13 mouse cellular contexts compared by ENCODE assay signal in genomic region chr17:75472379-75472778, GRCm38 (mm10). TPM values are rescaled to one million over a fixed set of nuclear protein-coding genes. Genes with fewer than 3 reads are reported as not detected.
A peak's percentile ranks its signal among the peaks of the same experiment; 100 is the strongest.
DNase-seq lines count a peak whose midpoint lies in the region; TF ChIP-seq lines count a peak whose summit lies in the region.
"Had no signal": no experiment of that assay in that cellular context is flagged by ENCODE, and none has a peak within 500 bp of the region (broad histone marks: within the 10 kb centered on the region; RNA-seq: fewer than 3 reads in every experiment).

No protein-coding gene starts in this region.

- TF ChIP-seq EP300 in heart, adult 2 months (IDR thresholded peaks at IDR 0.05; ENCODE audit: insufficient read depth, low read depth, low read length), result no peak

- H3K4me3 ChIP-seq in heart, adult 2 months, result no peak overlapping the region
- H3K4me3 ChIP-seq: embryonic facial prominence, embryonic 15.5 days; midbrain, embryonic 15.5 days had no signal

- H3K27me3 ChIP-seq in heart, adult 2 months (ENCODE audit: control insufficient read depth, insufficient read depth, low read length), result no peaks in the 10 kb centered on the region
- H3K27me3 ChIP-seq: embryonic facial prominence, embryonic 15.5 days; midbrain, embryonic 15.5 days had no signal

- H3K36me3 ChIP-seq in heart, adult 2 months (ENCODE audit: control insufficient read depth, insufficient read depth, low read length), result peaks cover 20% of the 10 kb centered on the region
- H3K36me3 ChIP-seq: embryonic facial prominence, embryonic 15.5 days; midbrain, embryonic 15.5 days had no signal

- no peak overlapping the region for H3K9ac ChIP-seq in heart, adult 2 months (ENCODE audit: low read depth, low read length)
- H3K9ac ChIP-seq: embryonic facial prominence, embryonic 15.5 days; midbrain, embryonic 15.5 days had no signal

- intact Hi-C loops in heart, adult 2 months (cut with DNase I), result loop anchor here (5.0 kb wide), 1 partner anchor 50 kb away; no protein-coding TSS in a partner anchor
- intact Hi-C loops in heart, postnatal 25 days (cut with DNase I), result no loop called here

- DNase-seq in heart, adult 2 months, result peak in 1 of 2 experiments; percentile 45
- no peak for DNase-seq in heart, postnatal 25 days (ENCODE audit: low spot score)
- peak; percentile 43 for DNase-seq in 3T3-L1 (ENCODE audit: low read depth, low spot score)
- peak; percentile 22 for DNase-seq in brain, embryonic 18.5 days (ENCODE audit: low read depth, low spot score)
- DNase-seq in heart, postnatal 4 days, result peak; percentile 29
- DNase-seq in T-cell, adult 2 months (ENCODE audit: low spot score), result no peak
- DNase-seq in retina, embryonic 14.5 days (ENCODE audit: low spot score), result no peak
- DNase-seq in thymus, postnatal 4 days, result no peak
- DNase-seq: adrenal gland, postnatal 36 days; kidney, adult 18-20 months; thymus, postnatal 36 days had no signal

- peak overlapping the region; percentile 42 for H3K27ac ChIP-seq in heart, adult 2 months
- H3K27ac ChIP-seq: embryonic facial prominence, embryonic 15.5 days; midbrain, embryonic 15.5 days had no signal

- peaks cover 1% of the 10 kb centered on the region; the same call in 1 of the 2 replicates for H3K79me2 ChIP-seq in heart, adult 2 months (replicated peaks; ENCODE audit: control insufficient read depth, insufficient read depth, low read length)

- WGBS in heart, adult 2 months, result under 1% methylated on average over 2 of the region's 2 CpGs

- peaks cover 9% of the 10 kb centered on the region for H3K4me1 ChIP-seq in heart, adult 2 months (ENCODE audit: control insufficient read depth, insufficient read depth, low read length)
- H3K4me1 ChIP-seq: embryonic facial prominence, embryonic 15.5 days; midbrain, embryonic 15.5 days had no signal

- no peak for TF ChIP-seq CTCF in heart, adult 2 months (IDR thresholded peaks at IDR 0.05)

- TF ChIP-seq POLR2A in heart, adult 2 months (IDR thresholded peaks at IDR 0.05; ENCODE audit: insufficient read depth, low read depth, low read length), result no peak

RNA-seq across cellular contexts. Expression of gene Rasgrp3, which starts 36.7 kb away (rescaled TPM):
- total RNA-seq in heart, adult 2 months (2021), result 10 to 100 TPM; 27.2 to 27.4 TPM
- polyA plus RNA-seq in heart, adult 2 months (2012; rRNA removed), result 10.4 and 28.1 TPM in 2 replicates
- total RNA-seq in heart, postnatal 25 days (2021), result 10 to 100 TPM; 25.2 to 29.7 TPM
- total RNA-seq in heart, postnatal 4 days (2021), result 10 to 100 TPM; 51.8 to 53.3 TPM

Comparison
In these comparisons a context has a peak if more than half of its experiments do, and no peak if none do; other contexts are left out.
1. DNase-seq: peak in 3T3-L1 (single experiment), brain, embryonic 18.5 days (single experiment) and heart, postnatal 4 days (single experiment); none in heart, postnatal 25 days (single experiment), T-cell, adult 2 months (single experiment), retina, embryonic 14.5 days (single experiment) and thymus, postnatal 4 days (single experiment).